Mouse (Mus musculus): ENCODE measurements around the gene Col6a5. TPM values are rescaled to one million over a fixed set of nuclear protein-coding genes. Genes with fewer than 3 reads are reported as not detected.

Col6a5 gene
- polyA plus RNA-seq, 1 experiment from 2014 or later, result 0.52 TPM

DNA sequence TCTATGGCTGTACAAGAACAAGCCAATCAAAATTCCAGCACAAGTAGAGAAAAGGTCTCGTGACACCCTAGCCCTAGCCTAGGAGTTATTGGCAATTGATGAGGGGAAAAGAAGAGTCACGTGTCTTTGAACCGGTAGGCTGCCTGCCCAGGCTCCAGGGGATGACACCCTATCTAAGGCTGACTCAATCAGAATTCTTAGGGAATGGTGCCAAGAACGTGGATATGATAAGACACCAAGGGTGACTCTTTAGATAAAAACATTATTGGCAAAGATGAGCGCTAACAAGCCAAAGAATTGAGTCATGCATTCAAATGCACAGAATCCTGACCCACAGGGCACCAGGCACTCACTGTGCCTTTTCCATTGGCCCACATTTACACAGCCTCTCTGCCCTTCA lies 10.5 kb upstream of the Col6a5 start:
- Histone ChIP-seq H3K27ac (no peak overlapping the region), H3K4me2 (no peak overlapping the region), H3K27me3 (replicated peaks) (no peaks in the 10 kb centered on the region), H3K9me3 (no peaks in the 10 kb centered on the region), H3K4me3 (no peak overlapping the region), H3K9ac (no peak overlapping the region), H3K4me1 (no peaks in the 10 kb centered on the region), H3K36me3 (replicated peaks) (no peaks in the 10 kb centered on the region)
- no peak for ATAC-seq (replicated peaks)
- WGBS, result 84% methylated on average over 5 of the region's 5 CpGs

DNA sequence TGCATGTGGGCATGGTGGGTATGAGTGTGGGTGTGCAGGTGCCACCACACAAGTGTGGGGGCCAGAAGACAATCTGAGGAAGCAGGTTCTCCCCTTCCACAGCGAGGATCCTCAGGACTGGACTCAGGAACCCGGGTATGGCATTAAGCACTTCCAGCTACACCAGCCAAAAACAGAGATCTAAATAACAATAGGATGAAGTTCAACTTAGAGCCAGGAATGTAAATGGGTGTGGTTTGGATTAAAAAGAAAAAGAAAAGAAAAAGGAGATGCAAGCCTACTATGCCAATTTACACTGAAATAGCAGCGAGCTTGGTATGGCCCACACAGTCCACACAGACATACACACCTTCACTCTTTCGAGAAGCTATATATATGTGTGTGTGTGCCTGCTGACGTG lies 7.5 kb upstream of the Col6a5 start:
- WGBS, result 76% methylated on average over 5 of the region's 5 CpGs
- H3K27me3 ChIP-seq (replicated peaks), result no peaks in the 10 kb centered on the region
- no peaks in the 10 kb centered on the region for H3K36me3 ChIP-seq (replicated peaks)
- no peak overlapping the region for H3K4me2 ChIP-seq
- H3K4me3 ChIP-seq, result no peak overlapping the region
- H3K4me1 ChIP-seq, result no peaks in the 10 kb centered on the region
- H3K9ac ChIP-seq, result no peak overlapping the region
- H3K9me3 ChIP-seq, result no peaks in the 10 kb centered on the region
- ATAC-seq (replicated peaks), result no peak
- no peak overlapping the region for H3K27ac ChIP-seq

DNA sequence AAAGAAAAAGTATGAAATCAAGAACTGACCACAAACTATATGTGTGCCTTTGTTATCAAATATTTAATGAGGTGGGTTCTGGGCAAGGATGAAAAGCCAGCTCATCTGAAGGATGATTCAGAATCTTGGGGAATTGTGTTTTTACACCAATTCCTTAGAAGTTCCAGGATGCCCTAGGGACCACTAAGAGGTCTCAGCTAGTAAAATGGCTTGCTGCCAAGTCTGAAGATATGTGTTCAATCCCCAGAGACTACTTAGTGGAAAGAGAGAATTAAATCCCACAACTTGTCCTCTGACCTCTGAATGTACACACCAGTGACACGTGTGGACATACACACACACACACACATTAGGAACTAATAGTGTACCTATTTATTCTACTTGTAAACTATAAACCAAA lies 1.3 kb downstream of the Col6a5 start:
- Histone ChIP-seq H3K4me3 (no peak overlapping the region), H3K36me3 (replicated peaks) (no peaks in the 10 kb centered on the region), H3K4me1 (no peaks in the 10 kb centered on the region), H3K4me2 (no peak overlapping the region), H3K9ac (no peak overlapping the region), H3K27ac (no peak overlapping the region), H3K9me3 (no peaks in the 10 kb centered on the region), H3K27me3 (replicated peaks) (no peaks in the 10 kb centered on the region)
- WGBS, result 75% methylated on average over 1 of the region's 1 CpGs
- no peak for ATAC-seq (replicated peaks)

DNA sequence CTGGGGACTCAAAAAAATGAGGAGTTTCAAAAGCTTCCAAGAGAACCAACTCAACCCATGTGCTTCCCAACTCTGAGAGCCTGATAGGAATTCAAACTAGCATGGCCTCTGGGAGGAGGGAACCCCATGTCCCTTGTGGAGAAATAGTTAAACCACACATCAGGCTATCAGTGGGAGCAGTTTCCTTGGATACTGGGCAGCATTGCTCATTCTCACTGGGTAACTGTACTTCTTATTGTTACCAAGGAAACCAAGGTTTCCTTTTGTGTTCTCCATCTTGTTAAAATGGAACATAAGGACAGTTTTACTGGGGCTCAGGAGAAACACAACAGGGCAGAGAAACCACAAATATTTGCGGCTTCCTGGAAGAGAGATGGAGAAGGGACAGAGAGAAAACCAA lies 10.7 kb downstream of the Col6a5 start:
- Histone ChIP-seq H3K4me1 (no peaks in the 10 kb centered on the region; the same call in 1 of the 2 replicates), H3K4me2 (no peak overlapping the region), H3K9me3 (no peaks in the 10 kb centered on the region), H3K36me3 (replicated peaks) (no peaks in the 10 kb centered on the region), H3K27ac (0 out of 2 replicates have a peak overlapping the region, but pooled peaks have one; percentile 44), H3K9ac (no peak overlapping the region), H3K27me3 (replicated peaks) (no peaks in the 10 kb centered on the region), H3K4me3 (no peak overlapping the region)
- peak; percentile 52; the same call in 1 of the 2 replicates for ATAC-seq (replicated peaks)
- 64% methylated on average over 1 of the region's 1 CpGs for WGBS

DNA sequence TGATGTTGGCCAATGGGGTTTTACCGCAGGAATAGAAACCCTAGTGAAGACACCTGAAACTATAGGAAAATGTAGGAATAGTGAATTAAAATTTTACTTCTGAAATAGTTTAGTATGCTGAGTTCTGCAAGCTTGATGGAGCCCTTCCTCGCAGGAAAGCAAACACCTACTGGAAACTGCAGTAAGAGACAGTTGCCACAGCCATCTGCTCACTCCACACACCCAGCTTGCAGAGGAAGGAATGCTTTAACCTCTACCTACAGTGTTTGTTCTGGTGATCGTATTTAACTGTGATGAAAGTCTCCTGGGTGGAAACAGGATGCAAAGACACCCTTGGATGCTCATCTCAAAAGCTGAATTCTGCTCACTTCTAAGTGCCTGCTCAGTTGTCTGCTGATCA lies 12.9 kb downstream of the Col6a5 start:
- no peak overlapping the region for H3K4me2 ChIP-seq
- 79% methylated on average over 3 of the region's 3 CpGs for WGBS
- no peak for ATAC-seq (replicated peaks)

DNA sequence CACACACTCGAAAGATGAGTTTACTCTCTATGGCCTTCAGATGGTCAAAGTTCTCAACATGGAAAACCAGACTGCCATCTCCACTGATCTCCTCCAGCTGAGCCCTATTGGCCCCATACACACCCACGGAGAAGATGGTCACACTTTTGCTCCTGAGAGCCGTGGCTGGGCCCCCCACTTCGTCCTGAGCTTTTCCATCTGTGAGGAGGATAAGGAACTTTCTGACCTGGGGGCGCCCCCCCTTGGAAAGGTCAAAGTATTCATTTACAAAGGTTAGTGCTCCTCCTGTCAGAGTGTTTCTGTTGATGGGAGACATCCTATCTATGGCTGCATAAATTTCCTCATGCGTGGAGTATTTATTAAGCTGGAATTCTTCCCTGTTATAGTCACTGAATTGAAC lies 26.6 kb downstream of the Col6a5 start:
- Histone ChIP-seq H3K4me1 (peaks cover 4% of the 10 kb centered on the region; the same call in 1 of the 2 replicates), H3K4me2 (no peak overlapping the region), H3K9me3 (no peaks in the 10 kb centered on the region), H3K27ac (no peak overlapping the region), H3K4me3 (no peak overlapping the region), H3K9ac (no peak overlapping the region), H3K27me3 (replicated peaks) (no peaks in the 10 kb centered on the region), H3K36me3 (replicated peaks) (no peaks in the 10 kb centered on the region)
- ATAC-seq (replicated peaks), result no peak
- 81% methylated on average over 6 of the region's 6 CpGs for WGBS

More for the DNA sequence above, 12.9 kb downstream of the Col6a5 start:
- Histone ChIP-seq H3K9ac (no peak overlapping the region), H3K36me3 (replicated peaks) (no peaks in the 10 kb centered on the region), H3K4me3 (no peak overlapping the region), H3K27ac (no peak overlapping the region), H3K9me3 (no peaks in the 10 kb centered on the region), H3K27me3 (replicated peaks) (no peaks in the 10 kb centered on the region), H3K4me1 (no peaks in the 10 kb centered on the region; the same call in 1 of the 2 replicates)

DNA sequence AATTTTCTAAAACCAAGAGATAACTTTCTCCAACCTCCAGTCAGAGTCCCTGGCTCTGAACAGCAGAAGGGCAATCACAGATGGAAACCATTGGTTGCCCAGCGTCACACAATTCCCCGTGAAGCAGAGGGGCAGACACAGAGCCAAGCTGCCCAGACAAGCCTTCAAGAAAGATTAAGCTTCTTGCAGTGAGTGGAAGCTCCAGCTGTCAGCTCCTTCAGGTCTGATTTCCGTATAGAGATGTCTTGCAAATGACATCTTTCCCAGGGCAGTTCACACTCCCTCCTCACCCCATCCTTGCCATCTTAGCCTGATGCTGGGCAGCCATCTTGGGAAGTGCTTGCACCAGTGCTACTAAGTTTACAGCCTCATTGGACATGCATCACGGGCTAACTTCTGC lies 31.2 kb downstream of the Col6a5 start:
- H3K9me3 ChIP-seq, result no peaks in the 10 kb centered on the region
- H3K4me2 ChIP-seq, result no peak overlapping the region
- peaks cover 4% of the 10 kb centered on the region; the same call in 1 of the 2 replicates for H3K4me1 ChIP-seq
- no peak for ATAC-seq (replicated peaks)
- H3K9ac ChIP-seq, result no peak overlapping the region
- 58% methylated on average over 4 of the region's 4 CpGs for WGBS
- no peak overlapping the region for H3K4me3 ChIP-seq
- no peaks in the 10 kb centered on the region for H3K36me3 ChIP-seq (replicated peaks)
- H3K27ac ChIP-seq, result peak overlapping the region; percentile 52; the same call in 1 of the 2 replicates
- no peaks in the 10 kb centered on the region for H3K27me3 ChIP-seq (replicated peaks)

DNA sequence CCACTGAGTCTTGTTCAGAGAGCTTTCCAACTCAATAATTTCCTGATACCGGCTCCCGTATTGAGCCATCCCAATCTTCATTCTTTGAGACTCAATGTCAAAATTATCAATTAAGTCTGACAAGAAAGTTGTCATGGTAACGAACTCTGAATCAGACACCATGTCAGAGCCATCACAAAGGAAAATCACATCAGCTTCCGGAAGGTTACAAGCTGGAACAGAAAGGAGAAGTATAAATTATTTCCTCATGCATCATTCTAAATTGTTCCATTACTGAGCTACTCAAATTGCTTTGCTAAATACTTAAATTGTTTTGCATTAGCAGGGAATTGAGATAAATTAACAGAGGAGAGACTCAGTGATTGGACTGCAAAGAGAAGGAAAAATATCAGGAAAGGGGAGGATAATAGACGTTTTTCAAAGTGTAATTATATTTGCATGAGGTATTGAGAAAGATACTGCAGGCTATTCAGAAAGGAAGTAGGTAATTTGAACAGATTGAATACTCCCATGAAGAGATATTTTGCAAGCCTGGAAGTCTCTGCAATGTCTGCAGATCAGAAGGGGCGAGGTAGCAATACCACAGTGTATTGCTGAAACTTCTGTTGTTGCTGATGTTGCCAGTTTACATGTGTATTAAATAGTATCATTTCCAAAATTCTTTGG lies 31.9 kb downstream of the Col6a5 start:
- Histone ChIP-seq H3K4me3 (no peak overlapping the region), H3K27ac (peak overlapping the region; percentile 47), H3K9ac (no peak overlapping the region), H3K4me1 (peaks cover 4% of the 10 kb centered on the region; the same call in 1 of the 2 replicates), H3K36me3 (replicated peaks) (no peaks in the 10 kb centered on the region), H3K9me3 (no peaks in the 10 kb centered on the region), H3K27me3 (replicated peaks) (no peaks in the 10 kb centered on the region), H3K4me2 (no peak overlapping the region)
- ATAC-seq (replicated peaks), result no peak
- WGBS, result 49% methylated on average over 6 of the region's 6 CpGs

DNA sequence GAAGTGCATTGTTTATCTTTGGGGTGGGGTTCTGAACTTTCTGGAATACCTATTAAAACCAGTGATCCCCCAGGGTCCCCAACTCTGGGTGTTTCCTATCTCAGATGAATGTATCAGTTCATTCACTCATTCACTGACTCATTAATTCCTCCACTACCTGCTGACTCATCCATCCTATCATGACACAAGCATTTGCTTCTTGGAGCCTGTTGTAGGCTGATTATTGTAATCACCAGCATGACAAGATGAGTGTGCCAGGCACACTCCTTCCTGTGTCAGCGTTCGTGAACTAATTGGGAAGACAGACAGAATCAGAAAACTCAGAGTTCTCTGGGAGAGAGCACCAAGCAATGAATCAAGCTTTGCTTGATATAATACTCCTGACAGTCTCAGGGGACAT lies 36.8 kb downstream of the Col6a5 start:
- Histone ChIP-seq H3K4me3 (no peak overlapping the region), H3K4me2 (no peak overlapping the region), H3K27ac (no peak overlapping the region), H3K4me1 (no peaks in the 10 kb centered on the region), H3K27me3 (replicated peaks) (no peaks in the 10 kb centered on the region), H3K9ac (no peak overlapping the region), H3K9me3 (no peaks in the 10 kb centered on the region), H3K36me3 (replicated peaks) (no peaks in the 10 kb centered on the region)
- no peak for ATAC-seq (replicated peaks)
- WGBS, result 91% methylated on average over 2 of the region's 2 CpGs

DNA sequence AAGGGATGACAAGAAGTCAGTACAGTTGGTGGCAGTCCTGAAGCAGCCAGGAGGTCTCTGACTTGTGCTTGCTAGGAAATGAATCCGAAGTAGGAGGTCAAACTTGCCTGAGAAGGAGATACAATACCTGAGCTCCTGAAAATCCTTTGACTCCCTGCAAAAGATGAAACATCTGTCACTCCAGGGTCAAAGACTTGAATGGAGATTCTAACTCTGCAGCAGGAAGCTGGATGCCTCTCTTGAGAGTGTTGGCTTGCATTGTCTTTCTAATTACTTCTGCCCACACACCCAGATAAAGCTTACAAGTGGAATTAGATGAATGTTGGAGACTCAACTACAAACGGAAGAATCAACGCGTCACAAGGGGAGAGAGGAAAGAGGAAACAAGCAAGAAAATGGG lies 45.3 kb downstream of the Col6a5 start:
- no peak overlapping the region for H3K27ac ChIP-seq
- no peaks in the 10 kb centered on the region for H3K9me3 ChIP-seq
- no peak for ATAC-seq (replicated peaks)

DNA sequence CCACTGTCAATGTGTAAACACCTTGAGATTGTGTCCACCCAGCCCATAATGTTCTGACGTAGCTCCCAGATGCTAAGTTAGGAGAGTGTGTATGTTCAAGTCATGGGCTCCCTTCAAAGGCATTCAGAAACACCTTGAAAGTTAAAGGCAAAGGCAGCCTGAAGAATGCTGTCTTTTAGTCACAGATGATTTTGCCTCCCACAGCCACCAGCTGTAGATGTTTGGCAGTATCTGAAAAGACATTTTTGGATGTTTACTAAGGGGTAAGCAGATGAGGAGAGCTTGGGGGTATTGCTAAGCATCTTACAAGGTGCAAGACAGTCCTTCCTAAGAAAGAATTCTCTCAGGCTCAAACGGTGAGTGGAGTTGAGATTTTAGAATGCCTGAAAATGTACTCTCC lies 50.3 kb downstream of the Col6a5 start:
- Histone ChIP-seq H3K36me3 (replicated peaks) (no peaks in the 10 kb centered on the region), H3K4me2 (no peak overlapping the region), H3K4me3 (no peak overlapping the region), H3K9ac (no peak overlapping the region), H3K27ac (no peak overlapping the region), H3K9me3 (no peaks in the 10 kb centered on the region), H3K4me1 (no peaks in the 10 kb centered on the region), H3K27me3 (replicated peaks) (no peaks in the 10 kb centered on the region)
- no peak for ATAC-seq (replicated peaks)
- 94% methylated on average over 2 of the region's 2 CpGs for WGBS

More for the DNA sequence above, 45.3 kb downstream of the Col6a5 start:
- Histone ChIP-seq H3K9ac (no peak overlapping the region), H3K4me3 (no peak overlapping the region), H3K4me1 (no peaks in the 10 kb centered on the region), H3K4me2 (no peak overlapping the region), H3K36me3 (replicated peaks) (no peaks in the 10 kb centered on the region), H3K27me3 (replicated peaks) (no peaks in the 10 kb centered on the region)
- 37% methylated on average over 4 of the region's 4 CpGs for WGBS

DNA sequence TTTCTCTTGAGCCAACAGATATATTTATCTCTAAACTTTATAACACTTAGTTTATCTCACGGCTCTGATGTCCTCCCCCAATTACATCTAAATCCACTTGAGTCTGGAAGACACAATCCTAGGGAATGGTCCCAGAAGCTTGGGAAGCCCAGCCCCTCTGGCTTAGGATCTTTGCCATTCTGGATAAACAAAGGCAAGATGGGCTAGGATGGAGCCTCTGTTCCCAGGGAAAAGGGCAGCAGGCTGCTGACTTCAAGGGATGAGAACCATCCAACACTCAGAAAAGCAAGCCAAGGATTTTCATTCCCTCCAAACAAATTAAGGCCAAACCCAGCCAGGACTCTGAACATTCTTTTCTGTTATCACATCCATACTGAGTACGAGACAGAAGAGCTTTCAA lies 51.1 kb downstream of the Col6a5 start:
- no peaks in the 10 kb centered on the region for H3K27me3 ChIP-seq (replicated peaks)
- H3K27ac ChIP-seq, result no peak overlapping the region
- no peak overlapping the region for H3K9ac ChIP-seq
- H3K9me3 ChIP-seq, result no peaks in the 10 kb centered on the region
- H3K4me2 ChIP-seq, result no peak overlapping the region
- no peaks in the 10 kb centered on the region for H3K36me3 ChIP-seq (replicated peaks)
- ATAC-seq (replicated peaks), result no peak
- no peaks in the 10 kb centered on the region for H3K4me1 ChIP-seq
- WGBS, result 90% methylated on average over 2 of the region's 2 CpGs
- H3K4me3 ChIP-seq, result no peak overlapping the region

DNA sequence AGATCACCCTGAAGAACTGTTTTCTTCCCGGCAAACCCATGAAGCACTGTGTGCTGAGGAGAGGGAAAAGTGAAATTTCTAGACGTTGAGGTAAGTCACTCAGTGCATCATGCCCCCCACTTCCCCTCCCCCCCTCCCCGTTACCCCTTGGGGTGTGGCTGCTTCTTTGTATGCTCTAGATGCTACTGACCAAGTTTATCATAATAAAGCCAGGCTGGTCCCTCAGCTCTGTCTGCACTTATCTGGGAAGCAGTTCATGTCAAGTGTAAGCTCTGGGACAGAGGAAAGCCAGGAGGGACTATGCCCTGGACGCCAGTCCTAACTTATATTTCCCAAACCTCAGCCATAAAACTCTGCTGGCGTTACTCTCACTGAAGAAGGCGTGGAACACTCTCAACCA lies 53.0 kb downstream of the Col6a5 start:
- Histone ChIP-seq H3K4me2 (no peak overlapping the region), H3K9ac (no peak overlapping the region), H3K9me3 (no peaks in the 10 kb centered on the region), H3K4me3 (no peak overlapping the region), H3K27ac (no peak overlapping the region), H3K4me1 (no peaks in the 10 kb centered on the region), H3K27me3 (replicated peaks) (no peaks in the 10 kb centered on the region), H3K36me3 (replicated peaks) (no peaks in the 10 kb centered on the region)
- ATAC-seq (replicated peaks), result no peak
- whole genome bisulfite sequencing, result 83% methylated on average over 6 of the region's 6 CpGs
